Mouse (Mus musculus): ENCODE measurements around the gene Mfsd4b5.

GRCm38 (mm10) chr10:39960441-39960822 lies 26.0 kb downstream of the Mfsd4b5 start:
- TF ChIP-seq TAL1 (IDR thresholded peaks at IDR 0.05; ENCODE audit: low read length): no peak
- no peak for TF ChIP-seq GATA1 (IDR thresholded peaks at IDR 0.05; ENCODE audit: low read length)

Data from erythroblast, embryonic 14.5 days (primary cell).